Mouse (Mus musculus) spleen, adult 2 months (tissue): ENCODE data around the gene Grik5.

Source experiments
- CTCF ChIP-seq: fragments of 200-500 bp; IDR thresholded peaks from 2 replicates; pipeline ENCODE4 v1.5.1; 2011; ENCODE audit warnings: mild to moderate bottlenecking, inconsistent platforms; ENCODE audit not compliant: insufficient read depth, insufficient read length, insufficient replicate concordance; ENCODE audit errors: extremely low read depth
- POLR2A ChIP-seq: fragments of 200-500 bp; IDR thresholded peaks from 2 replicates; pipeline ENCODE4 v1.6.1; 2011; ENCODE audit warnings: low read depth, low read length, inconsistent platforms

- TF ChIP-seq POLR2A (no peak), CTCF (no peak)
Measured at GRCm38 (mm10) chr7:25077414-25077755, 5.2 kb upstream of the Grik5 start.
